ENCODE assay signal across 8 mouse cellular contexts in genomic region chr19:46396686-46397435, GRCm38 (mm10). TPM values are rescaled to one million over a fixed set of nuclear protein-coding genes. Genes with fewer than 3 reads are reported as not detected.
DNase-seq lines count a peak whose midpoint lies in the region; ATAC-seq and TF ChIP-seq lines count a peak whose summit lies in the region.

TSS of gene Sufu (plus strand) at chr19:46396896.

- WGBS in forebrain, embryonic 13.5 days = under 1% methylated on average over 57 of the region's 57 CpGs
- under 1% methylated on average over 57 of the region's 57 CpGs for WGBS in large intestine, adult 2 months
- WGBS in liver, postnatal 0 days (ENCODE audit: insufficient replicate concordance) = under 1% methylated on average over 57 of the region's 57 CpGs
- under 1% methylated on average over 47 of the region's 57 CpGs for WGBS in neural tube, embryonic 14.5 days

- peak within 1 kb of the TSS; percentile 89 for H3K9ac ChIP-seq in forebrain, embryonic 13.5 days
- H3K9ac ChIP-seq in liver, postnatal 0 days (replicated peaks) = peak within 1 kb of the TSS; percentile 80
- peak within 1 kb of the TSS; percentile 85 for H3K9ac ChIP-seq in neural tube, embryonic 14.5 days (replicated peaks; ENCODE audit: low read depth, low read length)

- TF ChIP-seq EP300 in liver, postnatal 0 days (IDR thresholded peaks at IDR 0.05; ENCODE audit: low read depth) = no peak

- H3K27ac ChIP-seq in forebrain, embryonic 13.5 days = peak within 1 kb of the TSS; percentile 90
- 0 out of 2 replicates have a peak within 1 kb of the TSS, but pooled peaks have one; percentile 44 for H3K27ac ChIP-seq in liver, postnatal 0 days (ENCODE audit: low read depth)
- H3K27ac ChIP-seq in neural tube, embryonic 14.5 days (ENCODE audit: low read depth, low read length) = peak within 1 kb of the TSS; percentile 80

- DNase-seq in c-Kit-positive CD71-positive TER-119-positive erythroid progenitor cells, embryonic 14.5 days (ENCODE audit: low spot score) = peak; percentile 100
- peak; percentile 99 for DNase-seq in heart, postnatal 10 days
- DNase-seq in large intestine, adult 2 months (ENCODE audit: low read depth, low spot score) = peak; percentile 87
- peak; percentile 97 for DNase-seq in liver, postnatal 0 days
- DNase-seq in testis, postnatal 10 days (ENCODE audit: low spot score) = peak; percentile 99

- TF ChIP-seq CTCF in E14TG2a.4 (conservative IDR thresholded peaks at IDR 0.05; ENCODE audit: low read length) = peak; percentile 55
- TF ChIP-seq CTCF in liver, postnatal 0 days (IDR thresholded peaks at IDR 0.05; ENCODE audit: low read depth) = peak; percentile 99

- ATAC-seq in forebrain, embryonic 13.5 days = peak; percentile 87
- ATAC-seq in liver, postnatal 0 days = peak; percentile 80
- ATAC-seq in neural tube, embryonic 14.5 days (ENCODE audit: low read depth) = peak; percentile 84

- intact Hi-C loops in heart, postnatal 10 days (cut with DNase I) = loop anchor here (1.0 to 2.0 kb wide), 2 partner anchors 47 to 106 kb away; no protein-coding TSS in a partner anchor

- H3K4me3 ChIP-seq in E14TG2a.4 (replicated peaks; ENCODE audit: low read length) = peak within 1 kb of the TSS; percentile 97
- H3K4me3 ChIP-seq in forebrain, embryonic 13.5 days = peak within 1 kb of the TSS; percentile 87
- H3K4me3 ChIP-seq in liver, postnatal 0 days (ENCODE audit: low read depth, low read length) = peak within 1 kb of the TSS; percentile 84
- H3K4me3 ChIP-seq in neural tube, embryonic 14.5 days (ENCODE audit: low read depth, low read length) = peak within 1 kb of the TSS; percentile 93

- no peaks in the 10 kb centered on the region for H3K9me3 ChIP-seq in E14TG2a.4 (ENCODE audit: low read length)
- no peaks in the 10 kb centered on the region for H3K9me3 ChIP-seq in forebrain, embryonic 13.5 days (replicated peaks)
- no peaks in the 10 kb centered on the region for H3K9me3 ChIP-seq in liver, postnatal 0 days (ENCODE audit: low read length)
- H3K9me3 ChIP-seq in neural tube, embryonic 14.5 days (ENCODE audit: control insufficient read depth, low read length) = no peaks in the 10 kb centered on the region

- H3K36me3 ChIP-seq in E14TG2a.4 (ENCODE audit: insufficient read depth, low read length) = peaks cover 11% of the 10 kb centered on the region
- peaks cover 9% of the 10 kb centered on the region for H3K36me3 ChIP-seq in forebrain, embryonic 13.5 days (ENCODE audit: poor library complexity, severe bottlenecking)
- 0 out of 2 replicates have a peak, but pooled peaks cover 4% of the 10 kb centered on the region for H3K36me3 ChIP-seq in liver, postnatal 0 days (replicated peaks; ENCODE audit: insufficient read depth, low read length)
- H3K36me3 ChIP-seq in neural tube, embryonic 14.5 days (ENCODE audit: control insufficient read depth, insufficient read depth, low read length) = peaks cover 4% of the 10 kb centered on the region; the same call in 1 of the 2 replicates

- peaks cover 20% of the 10 kb centered on the region for H3K27me3 ChIP-seq in E14TG2a.4 (ENCODE audit: insufficient read depth, low read length)
- no peaks in the 10 kb centered on the region for H3K27me3 ChIP-seq in forebrain, embryonic 13.5 days
- H3K27me3 ChIP-seq in liver, postnatal 0 days (ENCODE audit: insufficient read depth, low read length) = no peaks in the 10 kb centered on the region
- H3K27me3 ChIP-seq in neural tube, embryonic 14.5 days (ENCODE audit: control insufficient read depth, insufficient read depth, low read length) = no peaks in the 10 kb centered on the region

- peaks cover 45% of the 10 kb centered on the region for H3K4me1 ChIP-seq in E14TG2a.4 (replicated peaks; ENCODE audit: low read depth, low read length)
- H3K4me1 ChIP-seq in forebrain, embryonic 13.5 days = peaks cover 50% of the 10 kb centered on the region
- peaks cover 22% of the 10 kb centered on the region for H3K4me1 ChIP-seq in liver, postnatal 0 days (ENCODE audit: insufficient read depth)
- H3K4me1 ChIP-seq in neural tube, embryonic 14.5 days (ENCODE audit: control insufficient read depth, insufficient read depth, low read length) = peaks cover 42% of the 10 kb centered on the region

- peak within 1 kb of the TSS; percentile 91 for H3K4me2 ChIP-seq in forebrain, embryonic 13.5 days
- peak within 1 kb of the TSS; percentile 100 for H3K4me2 ChIP-seq in liver, postnatal 0 days (ENCODE audit: low read depth, low read length)
- H3K4me2 ChIP-seq in neural tube, embryonic 14.5 days (ENCODE audit: low read depth, low read length) = peak within 1 kb of the TSS; percentile 76

RNA-seq across cellular contexts. Expression of gene Sufu, which starts in this region (rescaled TPM):
- polyA plus RNA-seq in forebrain, embryonic 13.5 days (2015; fragmentation: Nextera tagmentation; extraction: Ambion mirVana) = 28.0 and 30.3 TPM in 2 replicates
- total RNA-seq in heart, postnatal 10 days (2021) = 10 to 100 TPM; 18.0 to 18.7 TPM
- polyA plus RNA-seq in large intestine, adult 2 months (2012; rRNA removed) = 6.6 and 8.1 TPM in 2 replicates
- 3.7 and 3.8 TPM in 2 replicates for polyA plus RNA-seq in liver, postnatal 0 days (2015; fragmentation: Nextera tagmentation; extraction: Ambion mirVana)
- 20.2 and 24.9 TPM in 2 replicates for polyA plus RNA-seq in neural tube, embryonic 14.5 days (2014; fragmentation: Nextera tagmentation; extraction: Ambion mirVana)

Comparison
In these comparisons a context has a peak if more than half of its experiments do, and no peak if none do; other contexts are left out.
1. Peak in every context shown above with its lines: DNase-seq, ATAC-seq, H3K4me3 ChIP-seq and H3K27ac ChIP-seq.